Mouse (Mus musculus): ENCODE results near the gene Fbxw14.
"Not testable (repeated sequence)": the region's sequence is repeated elsewhere in the genome, so short reads cannot be mapped to it uniquely, and the experiment has no call there.

The Fbxw14 gene

GRCm38 (mm10) chr9:109287576-109287975 lies at the start of gene Fbxw14:
Gene Fbxw14 (minus strand): TSS chr9:109287676.
- H3K27me3 ChIP-seq (ENCODE audit: control insufficient read depth, insufficient read depth, low read length, poor library complexity, severe bottlenecking); DNase-seq (ENCODE audit: low read depth, low spot score); H3K36me3 ChIP-seq (ENCODE audit: control insufficient read depth, insufficient read depth, low read length, poor library complexity, severe bottlenecking): not testable (repeated sequence)

GRCm38 (mm10) chr9:109263041-109263440 lies 24.4 kb downstream of the Fbxw14 start:
- no peaks in the 10 kb centered on the region for H3K27me3 ChIP-seq (ENCODE audit: control insufficient read depth, insufficient read depth, low read length, poor library complexity, severe bottlenecking)
- no peak for DNase-seq (ENCODE audit: low read depth, low spot score)
- no peaks in the 10 kb centered on the region for H3K36me3 ChIP-seq (ENCODE audit: control insufficient read depth, insufficient read depth, low read length, poor library complexity, severe bottlenecking)

GRCm38 (mm10) chr9:109234654-109235053 lies 52.8 kb downstream of the Fbxw14 start, which contains the start of gene Fbxw20:
Gene Fbxw20 (minus strand): TSS chr9:109234754.
- Histone ChIP-seq H3K36me3 (ENCODE audit: control insufficient read depth, insufficient read depth, low read length, poor library complexity, severe bottlenecking) (no peaks in the 10 kb centered on the region), H3K27me3 (ENCODE audit: control insufficient read depth, insufficient read depth, low read length, poor library complexity, severe bottlenecking) (no peaks in the 10 kb centered on the region)
- no peak for DNase-seq (ENCODE audit: low read depth, low spot score)
